Mouse (Mus musculus): ENCODE measurements at regions not wholly inside any gene's neighbourhood (a gene's known extent, or its start where the extent isn't known, plus 50 kb on each side); places are given as distances from the start of the nearest gene placed in this dataset.
A peak's percentile ranks its signal among the peaks of the same experiment; 100 is the strongest.

GRCm38 (mm10) chr19:60148313-60148965 is 78.1 kb downstream of the Fam204a start:
- DNase-seq (ENCODE audit: low spot score), result no peak

- DNase-seq (ENCODE audit: low spot score), result peak; percentile 29
Observed at GRCm38 (mm10) chr19:60146451-60147190, 79.9 kb downstream of the Fam204a start.

GRCm38 (mm10) chr19:60145242-60145641 is 81.3 kb downstream of the Fam204a start:
- no peak for DNase-seq (ENCODE audit: low spot score)

- DNase-seq (ENCODE audit: low spot score), result peak; percentile 78
Observed at GRCm38 (mm10) chr19:60144336-60144989, 82.0 kb downstream of the Fam204a start.

- DNase-seq (ENCODE audit: low spot score), result no peak
Observed at GRCm38 (mm10) chr19:60138881-60139280, 87.6 kb downstream of the Fam204a start.

- DNase-seq (ENCODE audit: low spot score), result no peak
Observed at GRCm38 (mm10) chr19:60136491-60136890, 90.0 kb downstream of the Fam204a start.

GRCm38 (mm10) chr19:60134447-60135328 is 91.8 kb downstream of the Fam204a start:
- no peak for DNase-seq (ENCODE audit: low spot score)

GRCm38 (mm10) chr19:60129635-60130034 is 96.9 kb downstream of the Fam204a start:
- DNase-seq (ENCODE audit: low spot score), result no peak

- DNase-seq (ENCODE audit: low spot score), result no peak
Observed at GRCm38 (mm10) chr19:60124638-60125037, 101.9 kb downstream of the Fam204a start.

GRCm38 (mm10) chr19:60120917-60121316 is 105.6 kb downstream of the Fam204a start:
- no peak for DNase-seq (ENCODE audit: low spot score)

GRCm38 (mm10) chr19:60119051-60119450 is 107.5 kb downstream of the Fam204a start:
- DNase-seq (ENCODE audit: low spot score), result no peak

GRCm38 (mm10) chr19:60113666-60114388 is 112.7 kb downstream of the Fam204a start:
- no peak for DNase-seq (ENCODE audit: low spot score)

GRCm38 (mm10) chr19:60110278-60110677 is 116.2 kb downstream of the Fam204a start:
- DNase-seq (ENCODE audit: low spot score), result no peak

GRCm38 (mm10) chr19:60109488-60109887 is 117.0 kb downstream of the Fam204a start:
- DNase-seq (ENCODE audit: low spot score), result no peak

GRCm38 (mm10) chr19:60097915-60098314 is 128.6 kb downstream of the Fam204a start:
- DNase-seq (ENCODE audit: low spot score), result no peak

GRCm38 (mm10) chr19:60074986-60075385 is 131.5 kb upstream of the Rab11fip2 start:
- no peak for DNase-seq (ENCODE audit: low spot score)

GRCm38 (mm10) chr19:60073328-60073727 is 129.9 kb upstream of the Rab11fip2 start:
- no peak for DNase-seq (ENCODE audit: low spot score)

- DNase-seq (ENCODE audit: low spot score), result no peak
Observed at GRCm38 (mm10) chr19:60066183-60066582, 122.7 kb upstream of the Rab11fip2 start.

GRCm38 (mm10) chr19:60055121-60055874 is 111.8 kb upstream of the Rab11fip2 start:
- DNase-seq (ENCODE audit: low spot score), result no peak

GRCm38 (mm10) chr19:60051151-60051550 is 107.7 kb upstream of the Rab11fip2 start:
- no peak for DNase-seq (ENCODE audit: low spot score)

- DNase-seq (ENCODE audit: low spot score), result no peak
Observed at GRCm38 (mm10) chr19:60040721-60041120, 97.3 kb upstream of the Rab11fip2 start.
